Mouse (Mus musculus): ENCODE results near the gene Spint5. TPM values are rescaled to one million over a fixed set of nuclear protein-coding genes. Genes with fewer than 3 reads are reported as not detected.

Gene Spint5
- polyA plus RNA-seq (2015; fragmentation: Nextera tagmentation; extraction: Ambion mirVana) = not detected in 2 replicates

DNA sequence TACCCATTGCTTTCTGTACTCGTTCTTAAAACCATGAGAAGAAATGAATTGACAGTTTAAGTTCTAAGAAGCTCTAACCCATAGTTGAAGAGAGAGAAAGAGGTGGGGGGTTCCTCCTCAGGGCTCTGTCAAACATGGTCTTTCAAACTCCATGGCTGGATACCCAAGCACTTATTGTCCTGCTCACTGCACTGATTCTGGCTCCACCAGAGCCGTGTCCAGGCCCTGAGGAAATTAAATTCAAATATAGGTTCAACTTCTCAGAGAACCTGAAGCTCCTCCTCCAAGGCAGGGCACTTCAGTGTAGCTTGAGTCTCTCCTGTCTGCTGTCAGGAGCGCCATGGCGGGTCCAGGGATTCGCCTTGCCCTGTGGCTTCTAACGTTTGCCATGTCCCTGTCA lies at the start of gene Spint5:
Gene Spint5 (plus strand): TSS at position 301 of the 400 bp plus-strand sequence.

GRCm38 (mm10) chr2:164673987-164674386 lies 41.1 kb upstream of the Spint5 start, which contains the start of gene Wfdc11:
Wfdc11 (minus strand) TSS chr2:164674087.

DNA sequence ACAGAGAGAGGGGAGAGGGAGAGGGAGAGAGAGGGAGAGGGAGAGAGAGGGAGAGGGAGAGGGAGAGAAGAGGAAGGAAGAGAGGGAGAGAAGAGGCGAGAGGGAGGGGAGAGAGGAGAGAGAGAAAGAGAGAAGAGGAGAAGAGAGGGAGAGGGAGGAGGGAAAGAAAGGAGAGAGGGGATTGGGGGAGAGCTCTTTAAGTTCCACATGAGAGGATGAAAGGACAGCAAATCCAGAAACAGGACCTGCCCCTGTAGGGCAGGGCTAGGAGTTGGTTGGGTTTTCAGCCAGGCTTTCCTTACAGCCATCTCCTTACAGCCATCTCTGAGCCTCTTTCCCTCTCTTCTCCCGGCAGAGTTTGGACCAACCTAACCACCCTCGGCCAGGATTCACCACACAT lies 30.3 kb upstream of the Spint5 start, which contains the start of gene Wfdc13:
Gene Wfdc13 (plus strand): TSS at position 301 of the 400 bp plus-strand sequence.

GRCm38 (mm10) chr2:164698201-164698600 lies 16.9 kb upstream of the Spint5 start, which contains the start of gene Spint4:
Spint4 (plus strand) TSS chr2:164698501.

GRCm38 (mm10) chr2:164745843-164746479 lies 30.9 kb downstream of the Spint5 start, which contains the start of the genes Wfdc3 and Dnttip1:
Wfdc3 (minus strand) TSS chr2:164745931.
Dnttip1 (plus strand) TSS chr2:164745983.

Other genes starting within 250 kb of the Spint5 start
- not detected in 2 replicates for gene Trp53tg5, start 241.6 kb upstream of the Spint5 start, polyA plus RNA-seq (2015; fragmentation: Nextera tagmentation; extraction: Ambion mirVana)
- 1.9 and 3.2 TPM in 2 replicates for gene Dbndd2, start 229.2 kb upstream of the Spint5 start, polyA plus RNA-seq (2015; fragmentation: Nextera tagmentation; extraction: Ambion mirVana)
- gene Pigt, start 217.8 kb upstream of the Spint5 start, polyA plus RNA-seq (2015; fragmentation: Nextera tagmentation; extraction: Ambion mirVana) = 32.0 and 38.4 TPM in 2 replicates
- gene Wfdc2, start 152.9 kb upstream of the Spint5 start, polyA plus RNA-seq (2015; fragmentation: Nextera tagmentation; extraction: Ambion mirVana) = 1.6 and 2.4 TPM in 2 replicates
- not detected in 2 replicates for gene Spint3, start 141.8 kb upstream of the Spint5 start, polyA plus RNA-seq (2015; fragmentation: Nextera tagmentation; extraction: Ambion mirVana)
- 0.22 and 0.31 TPM in 2 replicates for gene Wfdc6a, start 129.9 kb upstream of the Spint5 start, polyA plus RNA-seq (2015; fragmentation: Nextera tagmentation; extraction: Ambion mirVana)
- gene Eppin, start 121.7 kb upstream of the Spint5 start, polyA plus RNA-seq (2015; fragmentation: Nextera tagmentation; extraction: Ambion mirVana) = not detected in 2 replicates
- not detected in 2 replicates for gene Wfdc6b, start 101.8 kb upstream of the Spint5 start, polyA plus RNA-seq (2015; fragmentation: Nextera tagmentation; extraction: Ambion mirVana)
- gene Wfdc8, start 101.7 kb upstream of the Spint5 start, polyA plus RNA-seq (2015; fragmentation: Nextera tagmentation; extraction: Ambion mirVana) = not detected in 2 replicates
- not detected in 2 replicates for gene Wfdc16, start 76.5 kb upstream of the Spint5 start, polyA plus RNA-seq (2015; fragmentation: Nextera tagmentation; extraction: Ambion mirVana)
- not detected in 2 replicates for gene Wfdc10, start 59.3 kb upstream of the Spint5 start, polyA plus RNA-seq (2015; fragmentation: Nextera tagmentation; extraction: Ambion mirVana)
- gene Wfdc9, start 58.7 kb upstream of the Spint5 start, polyA plus RNA-seq (2015; fragmentation: Nextera tagmentation; extraction: Ambion mirVana) = not detected in 2 replicates
- not detected in 2 replicates for gene Wfdc11, start 41.2 kb upstream of the Spint5 start, polyA plus RNA-seq (2015; fragmentation: Nextera tagmentation; extraction: Ambion mirVana)
- not detected in 2 replicates for gene Wfdc13, start 30.2 kb upstream of the Spint5 start, polyA plus RNA-seq (2015; fragmentation: Nextera tagmentation; extraction: Ambion mirVana)
- gene Spint4, start 16.8 kb upstream of the Spint5 start, polyA plus RNA-seq (2015; fragmentation: Nextera tagmentation; extraction: Ambion mirVana) = not detected in 2 replicates
- gene Wfdc3, start 30.6 kb downstream of the Spint5 start, polyA plus RNA-seq (2015; fragmentation: Nextera tagmentation; extraction: Ambion mirVana) = 1.5 and 1.9 TPM in 2 replicates
- 57.5 and 59.2 TPM in 2 replicates for gene Dnttip1, start 30.7 kb downstream of the Spint5 start, polyA plus RNA-seq (2015; fragmentation: Nextera tagmentation; extraction: Ambion mirVana)
- 603 and 708 TPM in 2 replicates for gene Ube2c, start 54.6 kb downstream of the Spint5 start, polyA plus RNA-seq (2015; fragmentation: Nextera tagmentation; extraction: Ambion mirVana)
- gene Tnnc2, start 64.7 kb downstream of the Spint5 start, polyA plus RNA-seq (2015; fragmentation: Nextera tagmentation; extraction: Ambion mirVana) = 0.84 and 1.7 TPM in 2 replicates
- gene Snx21, start 70.5 kb downstream of the Spint5 start, polyA plus RNA-seq (2015; fragmentation: Nextera tagmentation; extraction: Ambion mirVana) = 7.1 and 8.2 TPM in 2 replicates
- 18.3 and 21.1 TPM in 2 replicates for gene Acot8, start 89.6 kb downstream of the Spint5 start, polyA plus RNA-seq (2015; fragmentation: Nextera tagmentation; extraction: Ambion mirVana)
- 4.2 and 4.7 TPM in 2 replicates for gene Zswim3, start 89.8 kb downstream of the Spint5 start, polyA plus RNA-seq (2015; fragmentation: Nextera tagmentation; extraction: Ambion mirVana)
- 4.9 and 5.9 TPM in 2 replicates for gene Zswim1, start 107.4 kb downstream of the Spint5 start, polyA plus RNA-seq (2015; fragmentation: Nextera tagmentation; extraction: Ambion mirVana)
- not detected in 2 replicates for gene Spata25, start 113.2 kb downstream of the Spint5 start, polyA plus RNA-seq (2015; fragmentation: Nextera tagmentation; extraction: Ambion mirVana)
- 71.3 and 90.5 TPM in 2 replicates for gene Ctsa, start 117.6 kb downstream of the Spint5 start, polyA plus RNA-seq (2015; fragmentation: Nextera tagmentation; extraction: Ambion mirVana)
- gene Neurl2, start 118.2 kb downstream of the Spint5 start, polyA plus RNA-seq (2015; fragmentation: Nextera tagmentation; extraction: Ambion mirVana) = 3.3 and 3.9 TPM in 2 replicates
- gene Pltp, start 142.4 kb downstream of the Spint5 start, polyA plus RNA-seq (2015; fragmentation: Nextera tagmentation; extraction: Ambion mirVana) = 8.5 and 12.7 TPM in 2 replicates
- 62.6 and 71.6 TPM in 2 replicates for gene Pcif1, start 164.0 kb downstream of the Spint5 start, polyA plus RNA-seq (2015; fragmentation: Nextera tagmentation; extraction: Ambion mirVana)
- gene Zfp335, start 196.5 kb downstream of the Spint5 start, polyA plus RNA-seq (2015; fragmentation: Nextera tagmentation; extraction: Ambion mirVana) = 4.5 and 5.3 TPM in 2 replicates
- 88.2 and 122 TPM in 2 replicates for gene Mmp9, start 225.5 kb downstream of the Spint5 start, polyA plus RNA-seq (2015; fragmentation: Nextera tagmentation; extraction: Ambion mirVana)
- gene Slc12a5, start 245.5 kb downstream of the Spint5 start, polyA plus RNA-seq (2015; fragmentation: Nextera tagmentation; extraction: Ambion mirVana) = 0.45 and 0.57 TPM in 2 replicates